Mouse (Mus musculus): ENCODE results near the gene Tpcn2. TPM values are rescaled to one million over a fixed set of nuclear protein-coding genes. Genes with fewer than 3 reads are reported as not detected.

The Tpcn2 gene
- polyA plus RNA-seq, 1 experiment from 2014 or later: 3.7 TPM

GRCm38 (mm10) chr7:145291847-145292246 is 8.0 kb upstream of the Tpcn2 start:
- no peak overlapping the region for H3K4me3 ChIP-seq (ENCODE audit: low read depth, low read length)
- ATAC-seq (ENCODE audit: low FRiP score) (no peak), DNase-seq (ENCODE audit: low spot score) (no peak)
- 86% methylated on average over 2 of the region's 2 CpGs for WGBS
- no peak overlapping the region for H3K4me2 ChIP-seq (replicated peaks; ENCODE audit: low read depth, low read length)
- no peaks in the 10 kb centered on the region for H3K27me3 ChIP-seq (ENCODE audit: control insufficient read depth, insufficient read depth, low read length)
- no peak overlapping the region for H3K9ac ChIP-seq (ENCODE audit: low read depth, low read length)
- no peaks in the 10 kb centered on the region for H3K9me3 ChIP-seq (ENCODE audit: control insufficient read depth, low read length)
- H3K27ac ChIP-seq (ENCODE audit: low read depth, low read length): no peak overlapping the region
- H3K36me3 ChIP-seq (ENCODE audit: control insufficient read depth, insufficient read depth, low read length): no peaks in the 10 kb centered on the region
- no peaks in the 10 kb centered on the region for H3K4me1 ChIP-seq (replicated peaks; ENCODE audit: control insufficient read depth, insufficient read depth, low read length)

- peak; percentile 56 for DNase-seq (ENCODE audit: low spot score)
- H3K9me3 ChIP-seq (ENCODE audit: control insufficient read depth, low read length): no peaks in the 10 kb centered on the region
- no peak overlapping the region for H3K4me3 ChIP-seq (ENCODE audit: low read depth, low read length)
- H3K27me3 ChIP-seq (ENCODE audit: control insufficient read depth, insufficient read depth, low read length): no peaks in the 10 kb centered on the region
- no peak overlapping the region for H3K27ac ChIP-seq (ENCODE audit: low read depth, low read length)
- H3K9ac ChIP-seq (ENCODE audit: low read depth, low read length): no peak overlapping the region
- no peak overlapping the region for H3K4me2 ChIP-seq (replicated peaks; ENCODE audit: low read depth, low read length)
- no peaks in the 10 kb centered on the region for H3K4me1 ChIP-seq (replicated peaks; ENCODE audit: control insufficient read depth, insufficient read depth, low read length)
- ATAC-seq (ENCODE audit: low FRiP score): no peak
- no peaks in the 10 kb centered on the region for H3K36me3 ChIP-seq (ENCODE audit: control insufficient read depth, insufficient read depth, low read length)
- 22% methylated on average over 5 of the region's 5 CpGs for WGBS
Measured at GRCm38 (mm10) chr7:145289302-145289701, 5.5 kb upstream of the Tpcn2 start.

GRCm38 (mm10) chr7:145287410-145287809 is 3.6 kb upstream of the Tpcn2 start:
- H3K9me3 ChIP-seq (ENCODE audit: control insufficient read depth, low read length): no peaks in the 10 kb centered on the region
- H3K4me1 ChIP-seq (replicated peaks; ENCODE audit: control insufficient read depth, insufficient read depth, low read length): 0 out of 2 replicates have a peak, but pooled peaks cover 5% of the 10 kb centered on the region
- 81% methylated on average over 6 of the region's 6 CpGs for WGBS
- no peak overlapping the region for H3K4me2 ChIP-seq (replicated peaks; ENCODE audit: low read depth, low read length)
- H3K27ac ChIP-seq (ENCODE audit: low read depth, low read length): no peak overlapping the region
- H3K27me3 ChIP-seq (ENCODE audit: control insufficient read depth, insufficient read depth, low read length): no peaks in the 10 kb centered on the region
- ATAC-seq (ENCODE audit: low FRiP score) (no peak), DNase-seq (ENCODE audit: low spot score) (no peak)
- no peaks in the 10 kb centered on the region for H3K36me3 ChIP-seq (ENCODE audit: control insufficient read depth, insufficient read depth, low read length)
- no peak overlapping the region for H3K4me3 ChIP-seq (ENCODE audit: low read depth, low read length)
- H3K9ac ChIP-seq (ENCODE audit: low read depth, low read length): no peak overlapping the region

- Histone ChIP-seq H3K4me1 (replicated peaks; ENCODE audit: control insufficient read depth, insufficient read depth, low read length) (0 out of 2 replicates have a peak, but pooled peaks cover 5% of the 10 kb centered on the region), H3K9me3 (ENCODE audit: control insufficient read depth, low read length) (no peaks in the 10 kb centered on the region), H3K27ac (ENCODE audit: low read depth, low read length) (no peak overlapping the region), H3K36me3 (ENCODE audit: control insufficient read depth, insufficient read depth, low read length) (no peaks in the 10 kb centered on the region), H3K27me3 (ENCODE audit: control insufficient read depth, insufficient read depth, low read length) (no peaks in the 10 kb centered on the region), H3K4me3 (ENCODE audit: low read depth, low read length) (no peak overlapping the region), H3K4me2 (replicated peaks; ENCODE audit: low read depth, low read length) (no peak overlapping the region), H3K9ac (ENCODE audit: low read depth, low read length) (no peak overlapping the region)
- DNase-seq (ENCODE audit: low spot score): no peak
- 88% methylated on average over 4 of the region's 4 CpGs for WGBS
- ATAC-seq (ENCODE audit: low FRiP score): no peak
Measured at GRCm38 (mm10) chr7:145285476-145285875, 1.7 kb upstream of the Tpcn2 start.

- Histone ChIP-seq H3K27ac (ENCODE audit: low read depth, low read length) (no peak overlapping the region), H3K4me3 (ENCODE audit: low read depth, low read length) (no peak overlapping the region), H3K27me3 (ENCODE audit: control insufficient read depth, insufficient read depth, low read length) (no peaks in the 10 kb centered on the region), H3K9me3 (ENCODE audit: control insufficient read depth, low read length) (no peaks in the 10 kb centered on the region), H3K4me2 (replicated peaks; ENCODE audit: low read depth, low read length) (0 out of 2 replicates have a peak overlapping the region, but pooled peaks have one; percentile 65), H3K4me1 (replicated peaks; ENCODE audit: control insufficient read depth, insufficient read depth, low read length) (0 out of 2 replicates have a peak, but pooled peaks cover 5% of the 10 kb centered on the region), H3K9ac (ENCODE audit: low read depth, low read length) (no peak overlapping the region), H3K36me3 (ENCODE audit: control insufficient read depth, insufficient read depth, low read length) (no peaks in the 10 kb centered on the region)
- 72% methylated on average over 3 of the region's 3 CpGs for WGBS
- DNase-seq (ENCODE audit: low spot score) (no peak), ATAC-seq (ENCODE audit: low FRiP score) (no peak)
Measured at GRCm38 (mm10) chr7:145284293-145284692, 482 bp upstream of the Tpcn2 start.

GRCm38 (mm10) chr7:145283041-145283440 is 770 bp downstream of the Tpcn2 start:
- no peak overlapping the region for H3K27ac ChIP-seq (ENCODE audit: low read depth, low read length)

GRCm38 (mm10) chr7:145281396-145281795 is 2.4 kb downstream of the Tpcn2 start:
- ATAC-seq (ENCODE audit: low FRiP score) (no peak), DNase-seq (ENCODE audit: low spot score) (no peak)
- Histone ChIP-seq H3K27ac (ENCODE audit: low read depth, low read length) (no peak overlapping the region), H3K4me2 (replicated peaks; ENCODE audit: low read depth, low read length) (no peak overlapping the region; the same call in 1 of the 2 replicates), H3K27me3 (ENCODE audit: control insufficient read depth, insufficient read depth, low read length) (no peaks in the 10 kb centered on the region), H3K9me3 (ENCODE audit: control insufficient read depth, low read length) (no peaks in the 10 kb centered on the region), H3K9ac (ENCODE audit: low read depth, low read length) (no peak overlapping the region), H3K4me1 (replicated peaks; ENCODE audit: control insufficient read depth, insufficient read depth, low read length) (0 out of 2 replicates have a peak, but pooled peaks cover 5% of the 10 kb centered on the region), H3K4me3 (ENCODE audit: low read depth, low read length) (no peak overlapping the region), H3K36me3 (ENCODE audit: control insufficient read depth, insufficient read depth, low read length) (no peaks in the 10 kb centered on the region)
- WGBS: 82% methylated on average over 4 of the region's 4 CpGs

More at GRCm38 (mm10) chr7:145283041-145283440, 770 bp downstream of the Tpcn2 start:
- Histone ChIP-seq H3K4me2 (replicated peaks; ENCODE audit: low read depth, low read length) (peak overlapping the region; percentile 65), H3K4me3 (ENCODE audit: low read depth, low read length) (peak overlapping the region; percentile 45), H3K9ac (ENCODE audit: low read depth, low read length) (peak overlapping the region; percentile 66), H3K27me3 (ENCODE audit: control insufficient read depth, insufficient read depth, low read length) (no peaks in the 10 kb centered on the region), H3K9me3 (ENCODE audit: control insufficient read depth, low read length) (no peaks in the 10 kb centered on the region), H3K36me3 (ENCODE audit: control insufficient read depth, insufficient read depth, low read length) (no peaks in the 10 kb centered on the region), H3K4me1 (replicated peaks; ENCODE audit: control insufficient read depth, insufficient read depth, low read length) (0 out of 2 replicates have a peak, but pooled peaks cover 5% of the 10 kb centered on the region)
- ATAC-seq (ENCODE audit: low FRiP score) (no peak), DNase-seq (ENCODE audit: low spot score) (no peak)
- 56% methylated on average over 4 of the region's 4 CpGs for WGBS

- no peak overlapping the region for H3K4me2 ChIP-seq (replicated peaks; ENCODE audit: low read depth, low read length)
- H3K4me3 ChIP-seq (ENCODE audit: low read depth, low read length): no peak overlapping the region
- no peak for ATAC-seq (ENCODE audit: low FRiP score)
- H3K4me1 ChIP-seq (replicated peaks; ENCODE audit: control insufficient read depth, insufficient read depth, low read length): no peaks in the 10 kb centered on the region
- no peak overlapping the region for H3K27ac ChIP-seq (ENCODE audit: low read depth, low read length)
- H3K36me3 ChIP-seq (ENCODE audit: control insufficient read depth, insufficient read depth, low read length): no peaks in the 10 kb centered on the region
- no peaks in the 10 kb centered on the region for H3K9me3 ChIP-seq (ENCODE audit: control insufficient read depth, low read length)
- no peak for DNase-seq (ENCODE audit: low spot score)
- WGBS: 84% methylated on average over 3 of the region's 3 CpGs
- no peak overlapping the region for H3K9ac ChIP-seq (ENCODE audit: low read depth, low read length)
- no peaks in the 10 kb centered on the region for H3K27me3 ChIP-seq (ENCODE audit: control insufficient read depth, insufficient read depth, low read length)
Measured at GRCm38 (mm10) chr7:145275488-145275887, 8.3 kb downstream of the Tpcn2 start.

- no peak overlapping the region for H3K4me3 ChIP-seq (ENCODE audit: low read depth, low read length)
Measured at GRCm38 (mm10) chr7:145270955-145271354, 12.9 kb downstream of the Tpcn2 start.

More at GRCm38 (mm10) chr7:145270955-145271354, 12.9 kb downstream of the Tpcn2 start:
- Histone ChIP-seq H3K9ac (ENCODE audit: low read depth, low read length) (no peak overlapping the region), H3K4me1 (replicated peaks; ENCODE audit: control insufficient read depth, insufficient read depth, low read length) (no peaks in the 10 kb centered on the region), H3K36me3 (ENCODE audit: control insufficient read depth, insufficient read depth, low read length) (no peaks in the 10 kb centered on the region), H3K9me3 (ENCODE audit: control insufficient read depth, low read length) (no peaks in the 10 kb centered on the region), H3K27ac (ENCODE audit: low read depth, low read length) (no peak overlapping the region), H3K4me2 (replicated peaks; ENCODE audit: low read depth, low read length) (no peak overlapping the region), H3K27me3 (ENCODE audit: control insufficient read depth, insufficient read depth, low read length) (no peaks in the 10 kb centered on the region)
- no peak for DNase-seq (ENCODE audit: low spot score)
- no peak for ATAC-seq (ENCODE audit: low FRiP score)
- WGBS: 92% methylated on average over 5 of the region's 5 CpGs

Data from hindbrain, embryonic 11.5 days (tissue).